Mouse (Mus musculus) WW6 (cell line): Measurements from ENCODE around the gene Fndc10.
"Not testable (repeated sequence)": the region's sequence is repeated elsewhere in the genome, so short reads cannot be mapped to it uniquely, and the experiment has no call there.

ENCODE experiments used
- DNase-seq: peaks from one replicate; pipeline ENCODE4 v3.0.0-alpha.2; 2013; ENCODE audit warnings: low read depth, low spot score

The Fndc10 gene

GRCm38 (mm10) chr4:155683670-155684277 lies 10.4 kb upstream of the Fndc10 start:
- DNase-seq = not testable (repeated sequence)

- DNase-seq = not testable (repeated sequence)
Measured at GRCm38 (mm10) chr4:155687764-155688163, 6.4 kb upstream of the Fndc10 start.

GRCm38 (mm10) chr4:155690571-155691375 lies 3.4 kb upstream of the Fndc10 start:
- no peak for DNase-seq

- no peak for DNase-seq
Measured at GRCm38 (mm10) chr4:155692421-155692820, 1.7 kb upstream of the Fndc10 start.

GRCm38 (mm10) chr4:155694482-155695401 lies 600 bp downstream of the Fndc10 start:
- DNase-seq = no peak

GRCm38 (mm10) chr4:155695531-155696062 lies 1.5 kb downstream of the Fndc10 start:
- no peak for DNase-seq

GRCm38 (mm10) chr4:155696261-155697255 lies 2.4 kb downstream of the Fndc10 start:
- DNase-seq = no peak

GRCm38 (mm10) chr4:155700425-155700824 lies 6.3 kb downstream of the Fndc10 start:
- no peak for DNase-seq

- DNase-seq = no peak
Measured at GRCm38 (mm10) chr4:155703425-155703929, 9.3 kb downstream of the Fndc10 start.

- DNase-seq = peak; percentile 96
Measured at GRCm38 (mm10) chr4:155704721-155705591, 10.8 kb downstream of the Fndc10 start, which contains the start of gene Ssu72. Ssu72 (plus strand) TSS chr4:155704800.

GRCm38 (mm10) chr4:155705592-155705929 lies 11.4 kb downstream of the Fndc10 start:
- DNase-seq = no peak

- no peak for DNase-seq
Measured at GRCm38 (mm10) chr4:155708582-155708981, 14.4 kb downstream of the Fndc10 start.

GRCm38 (mm10) chr4:155708988-155709387 lies 14.8 kb downstream of the Fndc10 start:
- no peak for DNase-seq

GRCm38 (mm10) chr4:155710521-155711252 lies 16.5 kb downstream of the Fndc10 start:
- DNase-seq = no peak

- no peak for DNase-seq
Measured at GRCm38 (mm10) chr4:155721668-155722083, 27.5 kb downstream of the Fndc10 start.

- no peak for DNase-seq
Measured at GRCm38 (mm10) chr4:155727993-155728392, 33.9 kb downstream of the Fndc10 start.

GRCm38 (mm10) chr4:155733267-155733666 lies 39.1 kb downstream of the Fndc10 start:
- DNase-seq = no peak

GRCm38 (mm10) chr4:155734350-155734941 lies 40.3 kb downstream of the Fndc10 start, which contains the start of gene Tmem240:
Tmem240 (plus strand) TSS chr4:155734800.
- peak; percentile 67 for DNase-seq
